Mouse (Mus musculus): ENCODE results near the gene App. TPM values are rescaled to one million over a fixed set of nuclear protein-coding genes. Genes with fewer than 3 reads are reported as not detected.

Gene App
- total RNA-seq, 2 experiments from 2014 or later = 132 to 140 TPM

DNA sequence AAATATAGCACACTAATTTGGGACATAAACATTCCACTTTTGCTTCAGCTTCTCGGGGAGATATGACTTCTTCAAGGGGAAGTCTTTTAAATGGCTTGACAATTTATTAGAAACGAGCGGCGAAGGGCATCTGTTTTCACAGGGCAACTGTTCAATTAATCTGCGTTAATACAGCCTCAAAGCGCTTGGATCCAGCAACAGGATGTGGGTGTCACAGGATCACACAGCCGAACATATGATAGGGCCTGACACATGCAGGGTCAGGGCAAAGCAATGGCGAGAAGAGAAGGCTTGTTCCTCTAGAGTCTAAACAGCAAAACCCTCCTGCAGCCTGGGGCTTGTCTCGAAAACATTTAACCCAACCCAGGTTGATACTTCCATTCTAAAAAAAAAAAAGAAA lies 22.7 kb downstream of the App start:
- no peak for DNase-seq

DNA sequence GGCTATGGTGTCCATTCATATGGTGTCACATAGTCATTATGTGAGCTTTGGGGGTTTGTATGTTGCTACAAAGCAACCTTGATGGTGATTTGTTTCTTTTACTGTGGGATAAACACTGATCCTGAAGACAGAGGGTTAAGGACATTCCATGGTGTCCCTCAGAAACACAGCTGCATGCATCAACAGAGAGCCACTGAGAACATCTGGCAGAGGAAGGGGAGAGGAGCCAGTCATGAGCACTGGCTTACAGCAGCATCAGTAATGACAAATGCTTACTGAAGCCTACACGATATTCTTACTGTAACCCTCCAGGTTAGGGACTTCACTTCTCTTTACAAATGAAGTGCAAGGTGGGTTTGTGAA lies 24.1 kb downstream of the App start:
- DNase-seq = no peak

DNA sequence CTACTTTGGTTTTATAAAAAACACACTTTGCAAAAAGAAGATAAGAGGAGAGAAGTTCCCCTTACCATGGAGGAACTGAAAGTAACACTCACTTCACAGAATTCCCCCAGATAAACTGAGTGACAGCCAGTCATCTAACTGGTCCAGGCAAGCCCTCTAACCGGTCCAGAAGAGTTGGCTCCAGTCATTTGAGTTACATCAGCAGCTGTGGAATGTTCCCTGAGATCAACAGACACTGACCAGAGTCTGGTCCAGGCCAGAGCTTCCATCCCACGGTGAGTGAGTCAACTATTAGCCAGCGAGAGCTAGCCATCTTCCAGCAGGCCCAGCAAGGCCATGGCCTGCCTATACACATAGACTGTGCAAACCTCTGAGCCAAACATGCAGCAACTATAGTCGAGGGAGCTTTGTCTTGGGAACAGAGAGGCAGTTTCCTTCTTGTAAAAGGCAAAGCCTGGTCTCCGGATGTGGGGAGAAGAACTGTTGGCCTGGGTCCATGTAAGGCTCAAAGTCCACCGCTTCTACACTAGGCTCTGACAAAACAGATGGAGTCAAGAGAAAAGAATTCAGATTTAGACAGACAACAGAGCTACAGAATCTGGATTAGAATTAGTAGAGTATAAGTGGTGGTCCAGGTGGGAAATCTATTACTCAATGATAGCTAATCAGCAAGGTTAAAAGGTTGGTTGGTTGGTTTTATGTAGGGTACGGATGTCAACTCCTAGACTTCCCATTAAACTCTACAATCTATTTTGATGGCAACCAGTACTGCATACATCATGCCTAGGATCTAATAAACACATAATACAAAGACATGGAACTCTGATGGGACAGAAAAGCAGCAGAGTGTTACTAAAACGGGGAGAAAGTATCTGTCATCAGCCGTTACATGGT lies 24.7 kb downstream of the App start:
- DNase-seq = peak; percentile 82 to 92

DNA sequence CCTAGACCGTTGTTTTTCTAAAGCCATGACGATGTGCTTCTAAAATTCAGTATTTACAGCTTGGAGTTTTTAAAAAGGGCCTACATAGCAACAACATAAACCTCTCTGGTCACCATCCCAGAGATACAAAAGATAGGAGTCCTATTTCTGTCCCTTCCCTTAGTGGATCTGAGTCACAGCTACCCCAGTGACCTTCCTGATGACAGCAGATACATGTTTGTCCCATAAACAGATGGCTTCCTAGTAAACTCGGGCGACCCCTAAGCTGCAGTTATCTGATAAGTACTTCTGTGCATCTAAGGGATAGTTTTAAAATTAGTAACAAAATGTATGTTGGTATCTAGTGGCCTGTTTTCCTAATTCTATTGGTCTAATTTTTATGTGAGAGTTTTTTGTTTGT lies 26.1 kb downstream of the App start:
- DNase-seq = no peak

DNA sequence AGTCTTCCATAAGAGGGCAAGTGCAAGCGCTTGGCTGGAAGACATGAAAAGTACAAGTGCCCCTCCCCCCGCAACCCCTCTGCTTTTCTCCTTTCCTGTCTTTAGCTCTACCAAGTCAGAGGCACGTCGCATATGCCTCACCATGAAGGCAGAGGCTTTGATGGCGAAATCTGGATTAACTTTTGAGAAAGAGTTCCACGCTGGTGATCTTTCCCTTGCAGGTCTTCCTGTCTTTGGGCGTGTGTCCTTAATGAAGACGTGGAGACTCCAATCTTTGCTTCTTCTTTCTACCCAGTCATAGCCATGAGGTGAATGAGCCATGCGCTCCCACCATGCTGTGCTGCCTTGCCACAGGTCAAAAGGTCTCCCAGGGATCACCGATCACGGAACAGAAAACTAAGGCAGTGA lies 27.8 kb downstream of the App start:
- DNase-seq = no peak

DNA sequence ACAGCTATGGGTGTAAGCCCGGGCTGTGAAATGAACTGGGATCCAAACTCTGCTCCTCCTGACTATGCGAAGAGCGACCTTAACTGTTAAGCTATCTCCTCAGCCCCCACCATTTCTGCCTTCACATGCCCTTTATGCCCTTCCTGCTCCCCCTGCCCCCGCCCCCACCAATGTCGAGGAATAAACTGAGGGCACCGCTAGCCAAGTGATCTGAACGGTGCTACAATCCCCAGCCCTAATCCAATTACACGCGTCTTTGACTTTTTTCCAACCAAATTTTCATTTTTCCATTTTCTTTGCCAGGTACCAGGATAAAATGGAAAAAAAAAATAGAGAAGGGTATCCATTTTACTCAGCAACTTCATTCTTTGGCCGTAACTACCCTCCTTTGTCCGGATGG lies 28.2 kb downstream of the App start:
- no peak for DNase-seq

DNA sequence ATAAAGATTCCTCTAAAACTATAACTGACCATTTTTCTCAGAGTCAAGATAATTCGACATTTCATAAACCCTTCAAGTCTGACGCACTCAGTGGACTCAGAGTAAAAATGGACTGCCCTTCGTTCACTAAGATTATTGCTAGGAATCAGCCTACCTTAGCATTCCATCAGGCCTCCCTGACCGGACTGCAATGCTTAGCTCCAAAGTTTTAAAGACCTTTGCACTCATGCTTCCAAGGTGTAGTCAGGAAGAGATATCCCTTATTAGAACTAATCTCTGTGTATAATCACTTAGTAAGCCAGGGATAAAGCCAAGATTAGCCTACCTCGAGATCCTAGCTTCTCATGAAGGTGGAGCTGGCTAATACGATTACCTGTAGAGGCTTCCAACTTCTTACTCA lies 29.2 kb downstream of the App start:
- no peak for DNase-seq

DNA sequence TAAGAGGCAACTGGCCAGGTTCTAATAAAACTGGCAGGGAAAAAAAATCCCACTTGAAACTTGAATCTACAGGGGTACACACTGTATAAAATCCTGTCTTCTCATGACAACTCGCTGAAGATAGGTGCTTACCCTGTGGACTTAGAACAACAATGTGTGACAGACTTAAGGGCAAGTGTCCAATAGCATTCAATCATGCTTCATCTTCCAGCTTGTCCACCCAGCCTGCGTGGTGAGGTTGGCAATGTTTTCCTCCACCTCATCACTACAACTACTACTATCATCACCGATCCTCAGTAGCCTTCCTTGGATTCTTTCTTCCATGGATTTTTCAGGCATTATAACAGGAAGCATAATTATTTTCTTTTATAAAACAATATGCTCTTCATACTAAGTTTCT lies 29.7 kb downstream of the App start:
- no peak for DNase-seq

DNA sequence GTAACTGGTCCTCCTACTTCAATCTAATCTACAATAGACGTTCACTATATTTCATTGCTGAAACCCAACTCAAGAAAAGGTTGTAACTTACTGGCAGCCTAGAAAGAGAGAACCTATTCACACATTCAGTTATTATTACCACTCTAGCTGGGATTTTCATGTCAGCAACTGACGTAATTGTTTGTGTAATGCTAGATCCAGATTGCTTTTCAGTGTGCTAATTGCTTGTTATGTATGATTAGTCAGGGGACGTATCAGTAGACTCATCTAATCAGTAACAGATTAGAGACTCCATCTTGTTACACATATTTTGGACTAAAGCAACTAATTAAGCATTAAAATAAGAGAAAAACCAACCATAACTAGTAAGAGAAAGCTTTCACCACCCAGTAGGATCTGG lies 30.4 kb downstream of the App start:
- DNase-seq = no peak

DNA sequence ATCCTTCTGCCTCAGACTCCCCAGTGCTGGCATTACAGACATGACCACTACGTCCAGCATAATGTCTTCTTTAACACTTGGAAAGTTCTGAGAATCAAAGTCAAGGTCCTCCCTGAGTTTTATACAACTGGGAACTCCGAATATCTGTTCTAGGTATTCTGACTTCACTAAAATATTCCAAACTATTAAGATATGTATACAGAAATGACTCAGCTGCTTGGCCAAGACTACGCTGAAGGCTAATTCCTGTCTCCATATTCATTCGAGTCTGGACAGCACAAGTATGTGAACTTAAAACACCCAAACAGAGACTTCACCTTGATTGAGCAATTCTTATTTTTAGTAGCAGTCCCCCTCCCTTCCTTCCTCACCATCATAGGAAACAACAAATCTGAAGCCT lies 32.2 kb downstream of the App start:
- DNase-seq = no peak

DNA sequence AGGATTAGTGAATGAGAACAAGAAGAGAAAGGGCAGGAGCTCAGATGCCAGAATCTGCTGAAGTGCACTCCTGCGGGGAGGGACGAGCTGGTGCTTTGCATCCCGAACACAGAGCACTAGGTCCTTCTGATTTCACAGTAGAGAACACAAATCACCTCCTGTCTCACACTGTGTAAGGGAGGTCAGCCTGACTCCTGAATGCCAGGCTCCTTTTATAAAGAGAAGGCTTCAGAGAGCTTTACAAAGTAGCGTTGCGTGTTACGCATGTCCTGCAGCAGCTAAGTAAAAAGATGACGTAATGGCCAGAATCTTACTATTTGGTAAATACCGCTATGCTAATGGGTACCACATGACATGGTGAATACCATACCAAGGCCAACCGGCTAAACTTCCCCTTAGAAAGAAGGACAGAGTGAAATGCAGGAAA lies 34.4 kb downstream of the App start:
- DNase-seq = no peak

DNA sequence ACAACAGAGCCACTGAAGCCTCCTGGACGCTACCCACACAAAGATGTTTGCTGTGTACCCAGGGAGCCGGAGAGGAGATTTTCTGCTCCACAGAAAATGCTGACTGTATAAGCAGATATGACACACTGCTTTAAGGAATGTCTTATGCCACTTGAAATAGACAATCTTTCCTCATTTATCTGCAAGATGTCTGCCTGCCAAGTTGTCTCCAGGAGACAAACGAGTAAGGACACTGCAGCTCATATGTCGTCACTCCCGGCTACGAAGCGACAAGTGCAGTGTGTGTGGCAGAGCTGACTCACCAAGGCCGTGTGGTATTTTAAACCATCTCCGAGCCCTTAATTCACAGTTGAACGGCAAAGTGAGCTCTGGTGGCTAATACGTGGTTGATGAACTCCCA lies 36.2 kb downstream of the App start:
- DNase-seq = no peak

DNA sequence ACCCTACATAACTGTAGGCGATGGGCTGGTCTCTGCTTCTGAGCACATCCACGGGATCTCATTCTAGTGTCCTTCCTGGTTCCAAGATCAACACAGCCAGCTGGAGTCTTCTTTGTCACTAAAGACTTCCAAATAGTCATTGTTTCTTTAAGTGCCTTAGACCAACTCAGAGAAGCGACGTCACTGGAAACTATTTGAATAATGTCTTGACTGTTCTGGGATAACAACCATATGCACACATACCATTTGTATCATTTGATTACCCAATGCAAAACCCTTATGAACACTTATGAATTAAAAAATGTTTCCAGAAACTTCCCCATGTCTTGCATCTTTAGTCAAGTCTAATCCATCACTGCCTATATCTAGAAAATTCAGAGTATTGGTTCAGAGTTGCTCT lies 37.5 kb downstream of the App start:
- DNase-seq = no peak

DNA sequence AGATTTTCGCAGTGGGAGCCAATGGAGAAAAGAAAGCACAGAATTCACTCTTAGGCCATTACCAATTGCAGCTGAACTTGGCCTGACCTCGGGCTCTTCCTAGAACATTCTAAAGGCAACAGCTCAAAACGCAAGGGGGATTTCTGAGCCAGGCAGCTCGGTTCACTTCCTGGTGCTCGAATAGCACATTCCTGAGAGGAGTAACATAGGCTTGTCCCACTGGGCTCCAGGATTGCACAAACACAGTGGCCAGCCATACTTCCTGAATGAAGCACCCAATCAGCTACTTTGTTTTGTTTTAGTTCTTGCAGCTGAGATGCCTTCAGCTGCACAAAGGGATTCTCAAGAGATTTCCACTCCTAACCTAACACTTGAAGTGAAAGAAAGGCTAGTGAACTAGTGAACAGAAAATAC lies 40.1 kb downstream of the App start:
- peak; percentile 82 to 93 for DNase-seq

DNA sequence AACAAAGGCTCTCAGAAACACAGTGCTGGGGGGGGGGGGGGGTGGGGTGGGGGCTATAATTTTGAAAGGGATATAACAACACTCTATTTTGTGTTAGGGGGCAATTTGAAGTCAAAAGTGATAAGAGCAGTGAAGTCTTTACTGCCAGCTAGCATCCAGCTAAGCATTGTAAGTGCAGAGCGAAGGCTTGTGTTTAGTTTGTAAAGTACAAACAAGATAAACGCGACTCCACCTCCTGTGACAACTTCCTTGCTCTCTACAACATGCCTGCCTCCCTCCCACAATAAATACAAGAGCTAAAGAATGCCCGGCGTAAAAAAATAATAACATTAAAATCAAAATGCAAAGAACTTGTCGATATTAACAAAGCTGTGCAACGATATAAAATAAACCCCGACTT lies 40.5 kb downstream of the App start:
- no peak for DNase-seq

DNA sequence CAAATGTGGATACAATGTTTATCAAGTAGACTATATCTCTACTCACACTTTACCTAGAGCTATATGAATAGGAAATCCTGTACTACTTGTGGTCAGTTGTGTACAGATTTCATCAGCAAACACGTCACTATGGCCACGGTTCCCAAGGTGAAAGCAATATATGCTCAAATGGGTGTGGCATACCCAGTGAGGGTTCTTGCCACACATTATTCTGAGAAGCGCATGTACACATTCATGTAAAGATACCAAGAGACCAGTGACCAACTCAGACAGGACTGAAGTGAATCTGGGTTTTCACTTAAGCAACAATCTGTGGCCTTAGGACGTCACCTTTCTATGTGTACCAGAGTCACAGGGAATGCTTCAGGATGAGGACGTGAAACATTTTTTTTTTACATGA lies 41.4 kb downstream of the App start:
- no peak for DNase-seq

DNA sequence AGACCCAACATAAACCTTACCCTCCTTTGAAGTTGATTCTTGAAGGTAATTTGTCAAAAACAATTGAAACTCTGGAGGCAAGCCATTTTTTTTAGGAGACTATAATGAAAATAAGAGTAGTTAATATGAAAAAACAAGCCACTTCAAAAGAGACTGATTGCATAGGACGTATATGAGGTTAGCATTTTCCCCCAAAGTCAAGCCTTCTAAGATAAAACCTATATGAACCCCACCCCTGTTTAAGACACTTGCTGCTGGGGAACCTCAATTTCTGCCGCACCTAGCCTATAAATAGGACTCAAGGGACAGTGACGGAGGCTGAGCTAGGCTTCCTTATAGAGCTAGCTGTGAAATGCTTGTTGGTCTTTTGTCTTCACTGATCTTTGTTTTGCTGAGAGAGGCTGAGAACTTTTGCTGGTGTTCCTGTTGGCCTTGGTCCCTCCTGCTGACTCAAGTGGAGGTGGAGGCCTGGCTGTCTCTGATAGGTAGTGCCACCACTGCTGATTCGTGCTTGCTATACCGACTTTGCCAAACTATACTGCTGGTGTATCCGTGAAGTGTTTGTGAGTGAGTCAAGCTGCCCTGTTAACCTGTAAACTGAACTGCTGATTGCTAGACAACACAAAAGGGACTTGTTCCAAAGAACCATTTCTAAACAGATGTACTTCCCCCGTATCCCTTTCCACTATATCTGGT lies 42.6 kb downstream of the App start:
- no peak for DNase-seq

DNA sequence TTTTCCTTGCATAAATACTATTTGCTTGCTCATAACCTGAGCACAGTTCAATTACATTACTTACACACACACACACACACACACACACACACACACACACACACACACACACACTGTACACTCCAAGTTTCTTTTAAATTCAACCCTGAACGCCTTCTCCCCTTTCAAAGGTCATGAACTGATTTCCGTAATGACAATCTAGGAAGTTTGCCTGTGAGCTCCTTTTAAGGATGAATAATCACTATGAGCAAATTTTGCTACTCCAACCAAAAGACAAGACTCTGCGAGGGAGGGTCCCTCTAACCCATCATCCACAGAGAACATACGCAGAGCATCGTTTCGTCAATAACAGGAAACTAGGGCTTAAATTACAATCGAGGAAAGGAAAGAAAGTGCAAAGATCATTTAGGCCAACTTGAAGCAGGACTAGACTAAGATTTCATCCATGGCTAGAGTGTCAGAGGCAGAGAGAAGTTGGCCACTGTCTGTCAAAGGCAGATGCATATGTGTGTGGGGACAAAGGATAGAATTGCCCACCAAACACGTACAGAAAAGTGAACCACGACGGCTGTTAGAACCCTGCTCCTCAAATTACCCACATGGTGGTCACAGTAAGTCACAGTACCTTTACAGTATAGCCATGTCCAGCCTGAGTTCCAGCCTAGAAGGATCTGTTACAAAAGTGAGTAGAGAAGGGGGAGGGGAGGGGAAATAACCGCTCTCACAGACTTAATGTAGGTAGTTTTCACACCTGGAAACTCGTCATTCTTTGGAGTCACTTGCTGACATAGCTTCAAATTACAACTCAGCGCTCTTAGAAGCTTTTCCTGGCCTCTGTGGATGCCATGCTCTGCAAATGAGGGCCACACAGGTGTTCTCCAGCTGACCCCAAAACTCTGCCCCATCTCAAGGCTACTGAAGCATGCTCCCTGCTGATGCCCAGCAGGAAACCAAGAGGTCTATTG lies 44.6 kb downstream of the App start:
- no peak for DNase-seq

DNA sequence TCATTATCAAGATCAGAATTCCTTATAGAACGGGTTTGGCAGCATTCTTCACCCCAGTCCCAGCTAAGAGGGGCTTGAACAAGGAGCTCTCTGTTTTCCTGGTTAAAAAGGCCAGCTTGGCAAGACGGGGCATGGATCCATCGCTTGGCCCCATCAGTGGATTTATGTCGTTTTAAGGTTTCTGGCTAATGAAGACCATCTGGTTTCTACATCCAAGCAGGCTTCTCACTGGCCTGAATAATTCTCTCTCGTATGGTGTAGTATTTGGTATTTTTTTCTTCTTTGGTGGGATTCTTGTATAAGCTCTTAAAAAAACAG lies 45.3 kb downstream of the App start:
- no peak for DNase-seq

DNA sequence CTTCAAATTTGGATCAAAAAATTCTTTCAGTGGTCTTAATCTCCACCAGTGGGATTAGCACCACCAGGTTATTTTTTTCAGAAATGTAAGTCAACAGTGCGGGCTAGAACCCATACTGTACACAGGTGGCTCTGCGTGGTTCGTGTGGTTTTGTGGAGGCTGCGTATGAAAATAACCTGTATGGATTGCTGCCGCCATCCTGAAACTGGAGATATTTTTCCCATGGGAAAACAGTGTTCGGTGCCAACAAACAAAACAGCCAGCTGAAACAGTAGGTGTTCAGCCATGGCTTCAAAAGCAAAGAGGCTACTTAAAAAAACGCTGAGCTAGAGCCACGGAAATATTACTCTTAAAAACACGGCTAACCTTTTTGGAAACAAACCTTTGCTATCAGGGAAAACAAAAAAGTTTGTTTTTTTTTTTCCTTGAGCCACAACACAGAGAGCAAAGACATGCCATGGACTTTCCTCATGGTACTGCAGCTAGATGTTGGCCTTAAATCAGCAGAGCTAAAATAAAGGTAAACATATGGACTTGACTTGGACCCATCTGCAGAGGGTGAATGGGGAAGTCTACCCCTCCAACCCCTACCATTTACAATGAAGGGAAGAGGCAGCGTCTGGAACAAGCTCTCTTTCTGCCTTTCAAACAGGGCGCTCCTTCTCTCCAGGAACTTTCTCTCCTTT lies 45.8 kb downstream of the App start:
- no peak for DNase-seq

DNA sequence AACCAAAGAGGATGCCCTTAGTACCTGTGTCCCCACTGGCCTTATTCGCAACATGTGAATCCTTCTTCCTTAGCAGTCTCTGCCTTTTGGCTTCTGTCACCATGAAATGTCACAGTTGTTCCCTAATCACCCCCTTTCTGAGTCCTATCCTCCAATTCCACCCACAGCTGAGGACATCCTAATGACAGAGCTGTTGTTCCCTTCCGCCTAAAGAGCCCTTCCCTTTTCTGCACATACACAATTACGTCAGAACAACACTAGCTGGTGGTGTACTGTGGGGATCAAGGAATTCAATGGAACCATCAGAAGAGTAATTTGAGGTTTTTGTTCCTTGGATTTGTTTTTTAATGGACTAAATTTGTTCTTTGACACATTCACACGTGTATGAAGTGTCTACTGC lies 48.9 kb downstream of the App start:
- no peak for DNase-seq

DNA sequence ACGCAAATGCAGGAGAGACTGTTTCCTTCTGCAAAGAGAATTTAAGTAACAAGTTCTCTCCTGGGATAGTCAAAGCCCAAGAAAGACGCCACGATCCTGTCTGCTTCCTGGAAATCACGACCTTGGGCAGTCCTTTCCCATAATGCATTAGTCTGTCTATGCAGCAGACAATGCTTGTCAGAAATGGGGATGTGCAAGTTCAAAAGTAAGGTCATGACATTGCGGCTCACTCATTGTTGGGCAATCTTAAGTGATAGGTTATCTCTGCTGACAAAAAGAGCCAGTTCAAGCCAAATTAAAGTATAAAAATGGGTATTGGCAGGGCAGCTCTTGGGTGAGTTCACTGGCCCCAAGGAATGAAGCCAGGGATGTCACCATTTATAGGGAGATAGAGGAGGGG lies 51.6 kb downstream of the App start:
- no peak for DNase-seq

Data from heart, adult 18-20 months (tissue).